In genomic region chr5:32106473-32107140, GRCm38 (mm10) we compare ENCODE assay signal across 21 mouse cellular contexts. TPM values are rescaled to one million over a fixed set of nuclear protein-coding genes. Genes with fewer than 3 reads are reported as not detected.
DNase-seq lines count a peak whose midpoint lies in the region; ATAC-seq lines count a peak whose summit lies in the region.
"Had no signal": no experiment of that assay in that cellular context is flagged by ENCODE, and none has a peak within 500 bp of the region (broad histone marks: within the 10 kb centered on the region; RNA-seq: fewer than 3 reads in every experiment).

No protein-coding gene starts in this region.

- ATAC-seq in heart, embryonic 12.5 days (ENCODE audit: insufficient number of reproducible peaks, low FRiP score) = no peak
- ATAC-seq in hindbrain, embryonic 11.5 days (ENCODE audit: low FRiP score) = no peak
- ATAC-seq: forebrain, postnatal 0 days; lung, postnatal 0 days; midbrain, embryonic 16.5 days had no signal

- no peaks in the 10 kb centered on the region for H3K36me3 ChIP-seq in heart, embryonic 12.5 days
- no peaks in the 10 kb centered on the region for H3K36me3 ChIP-seq in hindbrain, embryonic 11.5 days (ENCODE audit: control insufficient read depth, insufficient read depth, low read length)
- H3K36me3 ChIP-seq: embryonic facial prominence, embryonic 12.5 days; hindbrain, embryonic 10.5 days; limb, embryonic 12.5 days; liver, embryonic 15.5 days; stomach, embryonic 15.5 days had no signal

- no peaks in the 10 kb centered on the region for H3K27me3 ChIP-seq in heart, embryonic 12.5 days (replicated peaks)
- no peaks in the 10 kb centered on the region for H3K27me3 ChIP-seq in hindbrain, embryonic 11.5 days (ENCODE audit: control insufficient read depth, insufficient read depth, low read length)
- H3K27me3 ChIP-seq: CH12.LX; embryonic facial prominence, embryonic 12.5 days; limb, embryonic 12.5 days; liver, embryonic 15.5 days; stomach, embryonic 15.5 days had no signal

- no peak overlapping the region for H3K4me2 ChIP-seq in heart, embryonic 12.5 days
- no peak overlapping the region for H3K4me2 ChIP-seq in hindbrain, embryonic 11.5 days (replicated peaks; ENCODE audit: low read depth, low read length)
- H3K4me2 ChIP-seq: embryonic facial prominence, embryonic 12.5 days; limb, embryonic 12.5 days; liver, embryonic 15.5 days; stomach, embryonic 15.5 days had no signal

- H3K9me3 ChIP-seq in heart, embryonic 12.5 days (replicated peaks) = no peaks in the 10 kb centered on the region
- H3K9me3 ChIP-seq in hindbrain, embryonic 11.5 days (ENCODE audit: control insufficient read depth, low read length) = no peaks in the 10 kb centered on the region
- H3K9me3 ChIP-seq: embryonic facial prominence, embryonic 12.5 days; hindbrain, embryonic 10.5 days; limb, embryonic 12.5 days; liver, embryonic 15.5 days; megakaryocyte, embryonic 14.5 days; stomach, embryonic 15.5 days had no signal

- no peak overlapping the region for H3K9ac ChIP-seq in heart, embryonic 12.5 days
- no peak overlapping the region for H3K9ac ChIP-seq in hindbrain, embryonic 11.5 days (ENCODE audit: low read depth, low read length)
- H3K9ac ChIP-seq: embryonic facial prominence, embryonic 12.5 days; forebrain, postnatal 0 days; limb, embryonic 12.5 days; liver, embryonic 15.5 days; stomach, embryonic 15.5 days had no signal

- WGBS in heart, embryonic 12.5 days = 80% methylated on average over 5 of the region's 5 CpGs
- WGBS in hindbrain, embryonic 11.5 days = 87% methylated on average over 5 of the region's 5 CpGs

- no peak overlapping the region for H3K4me3 ChIP-seq in heart, embryonic 12.5 days
- H3K4me3 ChIP-seq in hindbrain, embryonic 11.5 days (ENCODE audit: low read depth, low read length) = no peak overlapping the region
- H3K4me3 ChIP-seq: embryonic facial prominence, embryonic 12.5 days; hindbrain, embryonic 10.5 days; limb, embryonic 12.5 days; liver, embryonic 15.5 days; megakaryocyte, embryonic 14.5 days; stomach, embryonic 15.5 days had no signal

- DNase-seq in heart, adult 18-20 months = peak; percentile 42 to 50
- DNase-seq in urinary bladder, postnatal 14 days (ENCODE audit: low spot score) = peak; percentile 31
- DNase-seq in urinary bladder, postnatal 4 days (ENCODE audit: low spot score in 2 of 2) = no peak
- peak; percentile 22 for DNase-seq in heart, postnatal 4 days
- DNase-seq in left cerebral cortex, adult 8-10 months (ENCODE audit: low spot score in 2 of 2) = no peak
- no peak for DNase-seq in hindbrain, embryonic 11.5 days (ENCODE audit: low spot score)
- DNase-seq: adrenal gland, adult 8-10 months; cerebellum, adult 8-10 months; forebrain, postnatal 0 days; kidney, adult 9 months; thymus, postnatal 14 days had no signal

- no peak overlapping the region for H3K27ac ChIP-seq in heart, embryonic 12.5 days (ENCODE audit: poor library complexity, severe bottlenecking)
- no peak overlapping the region for H3K27ac ChIP-seq in hindbrain, embryonic 11.5 days (ENCODE audit: low read depth, low read length)
- H3K27ac ChIP-seq: embryonic facial prominence, embryonic 12.5 days; hindbrain, embryonic 10.5 days; limb, embryonic 12.5 days; liver, embryonic 15.5 days; stomach, embryonic 15.5 days had no signal

- peaks cover 23% of the 10 kb centered on the region for H3K4me1 ChIP-seq in heart, embryonic 12.5 days (replicated peaks)
- no peaks in the 10 kb centered on the region for H3K4me1 ChIP-seq in hindbrain, embryonic 11.5 days (replicated peaks; ENCODE audit: control insufficient read depth, insufficient read depth, low read length)

RNA-seq across cellular contexts. Expression of gene Fosl2, which starts 29.0 kb away (rescaled TPM):
- total RNA-seq in heart, adult 18-20 months (2021) = 10 to 100 TPM; 21.0 to 21.2 TPM
- 3.3 and 3.8 TPM in 2 replicates for polyA plus RNA-seq in heart, embryonic 12.5 days (2016; fragmentation: Nextera tagmentation; extraction: Ambion mirVana)
- 10 to 100 TPM; 25.0 to 26.8 TPM for total RNA-seq in heart, postnatal 4 days (2021)
- total RNA-seq in left cerebral cortex, adult 8-10 months (2022) = 10 to 100 TPM; 25.9 to 30.3 (median 28.4) TPM
- polyA plus RNA-seq in hindbrain, embryonic 11.5 days (2014; fragmentation: Nextera tagmentation; extraction: Ambion mirVana) = 0.67 and 1.1 TPM in 2 replicates

Comparison
In these comparisons a context has a peak if more than half of its experiments do, and no peak if none do; other contexts are left out.
1. DNase-seq: peak in heart, adult 18-20 months (2 of 2), urinary bladder, postnatal 14 days (single experiment) and heart, postnatal 4 days (single experiment); none in urinary bladder, postnatal 4 days (0 of 2), left cerebral cortex, adult 8-10 months (0 of 2) and hindbrain, embryonic 11.5 days (single experiment).